Mouse (Mus musculus): ENCODE results near the gene Ppfibp1.

Gene Ppfibp1

GRCm38 (mm10) chr6:147042291-147043290 lies 154.3 kb downstream of the Ppfibp1 start, which contains the start of gene Mrps35:
Gene Mrps35, plus strand, starts transcription at chr6:147042764.
- DNase-seq (ENCODE audit: low spot score in 2 of 2), result peak; percentile 94 to 95

GRCm38 (mm10) chr6:147043633-147044032 lies 155.3 kb downstream of the Ppfibp1 start:
- DNase-seq (ENCODE audit: low spot score in 2 of 2), result no peak

DNA sequence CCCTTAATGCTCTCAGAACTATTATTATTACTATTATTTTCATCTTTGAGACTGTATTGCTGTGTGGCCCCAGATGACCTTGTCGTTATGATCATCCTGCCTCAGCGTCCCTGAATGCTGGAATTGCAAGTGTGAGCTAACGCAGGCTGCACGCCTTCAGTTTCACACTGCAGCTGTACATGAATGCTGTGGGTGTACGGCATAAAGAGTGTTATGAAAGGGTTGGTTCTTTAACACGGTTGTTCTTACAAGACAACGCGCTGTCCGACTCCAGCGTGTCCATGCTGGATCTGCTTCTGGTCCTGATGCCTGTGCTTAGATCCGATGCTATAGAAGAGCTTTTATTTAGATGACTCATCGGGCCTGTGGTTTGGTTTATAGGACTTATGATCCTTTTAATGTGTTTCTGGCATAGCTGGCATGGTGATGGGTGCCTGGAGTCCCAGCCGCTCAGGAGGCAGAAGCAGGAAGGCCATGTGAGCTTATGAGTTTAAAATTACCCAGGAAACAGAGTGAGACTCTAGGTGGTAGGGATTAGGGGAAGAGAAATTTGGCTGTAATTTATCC lies 161.0 kb downstream of the Ppfibp1 start:
- no peak for DNase-seq (ENCODE audit: low spot score in 2 of 2)

- DNase-seq (ENCODE audit: low spot score in 2 of 2), result no peak
Measured at GRCm38 (mm10) chr6:147051666-147052065, 163.4 kb downstream of the Ppfibp1 start.

GRCm38 (mm10) chr6:147052440-147052839 lies 164.2 kb downstream of the Ppfibp1 start:
- DNase-seq (ENCODE audit: low spot score in 2 of 2), result no peak

- DNase-seq (ENCODE audit: low spot score in 2 of 2), result no peak
Measured at GRCm38 (mm10) chr6:147053785-147054646, 165.7 kb downstream of the Ppfibp1 start.

DNA sequence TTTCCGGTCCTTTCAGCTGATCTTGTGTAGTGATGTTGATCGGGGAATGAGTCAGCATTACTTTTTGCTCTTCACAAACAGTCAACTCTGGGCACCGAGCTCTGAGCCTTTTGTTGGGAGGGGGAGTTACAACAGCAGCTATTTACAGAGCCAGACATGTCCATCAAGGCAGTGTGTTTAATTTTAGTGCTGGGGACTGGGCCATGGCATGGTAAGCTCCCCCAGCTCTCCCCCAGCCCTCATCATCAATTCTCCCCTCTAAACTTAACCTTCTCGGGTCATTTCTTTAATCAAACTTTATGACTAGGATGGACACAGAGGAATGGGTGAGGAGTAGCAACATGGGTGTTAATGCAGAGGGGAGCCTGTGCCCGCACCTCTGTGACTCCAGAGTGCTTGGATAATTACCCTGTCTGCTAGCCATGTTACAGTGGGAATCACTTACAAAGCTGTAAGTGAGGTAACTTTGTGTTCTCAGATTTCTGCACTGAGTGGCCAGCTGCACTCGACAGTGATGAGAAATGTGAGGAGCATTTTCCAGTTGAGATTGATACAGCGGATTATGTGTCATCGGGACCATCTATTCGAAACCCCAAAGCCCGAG lies 167.2 kb downstream of the Ppfibp1 start:
- no peak for DNase-seq (ENCODE audit: low spot score in 2 of 2)

GRCm38 (mm10) chr6:147059326-147059725 lies 171.0 kb downstream of the Ppfibp1 start:
- no peak for DNase-seq (ENCODE audit: low spot score in 2 of 2)

- peak in 1 of 2 experiments; percentile 17 for DNase-seq (ENCODE audit: low spot score in 2 of 2)
Measured at GRCm38 (mm10) chr6:147061630-147062029, 173.3 kb downstream of the Ppfibp1 start.

DNA sequence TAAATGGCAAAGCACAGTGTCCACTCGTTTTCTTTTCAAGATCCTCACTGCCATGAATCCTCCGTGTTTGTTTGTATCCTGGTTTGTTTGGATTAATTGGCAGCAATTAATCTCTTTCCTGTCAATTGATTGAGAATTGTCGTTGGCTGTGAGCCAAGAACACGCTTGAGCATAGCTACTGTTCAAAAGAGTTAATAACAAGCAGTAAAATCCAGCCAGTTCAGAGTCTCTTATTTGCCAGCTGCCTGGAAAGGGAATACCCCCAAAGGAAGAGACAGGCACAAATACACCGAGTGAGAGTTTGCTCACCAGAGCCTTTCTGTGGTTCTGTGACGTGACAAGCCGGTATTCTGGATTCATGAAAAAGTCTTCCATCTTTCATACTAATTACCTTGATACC lies 173.7 kb downstream of the Ppfibp1 start:
- DNase-seq (ENCODE audit: low spot score in 2 of 2), result peak in 1 of 2 experiments; percentile 23

GRCm38 (mm10) chr6:147062694-147063093 lies 174.4 kb downstream of the Ppfibp1 start:
- DNase-seq (ENCODE audit: low spot score in 2 of 2), result peak in 1 of 2 experiments; percentile 14

DNA sequence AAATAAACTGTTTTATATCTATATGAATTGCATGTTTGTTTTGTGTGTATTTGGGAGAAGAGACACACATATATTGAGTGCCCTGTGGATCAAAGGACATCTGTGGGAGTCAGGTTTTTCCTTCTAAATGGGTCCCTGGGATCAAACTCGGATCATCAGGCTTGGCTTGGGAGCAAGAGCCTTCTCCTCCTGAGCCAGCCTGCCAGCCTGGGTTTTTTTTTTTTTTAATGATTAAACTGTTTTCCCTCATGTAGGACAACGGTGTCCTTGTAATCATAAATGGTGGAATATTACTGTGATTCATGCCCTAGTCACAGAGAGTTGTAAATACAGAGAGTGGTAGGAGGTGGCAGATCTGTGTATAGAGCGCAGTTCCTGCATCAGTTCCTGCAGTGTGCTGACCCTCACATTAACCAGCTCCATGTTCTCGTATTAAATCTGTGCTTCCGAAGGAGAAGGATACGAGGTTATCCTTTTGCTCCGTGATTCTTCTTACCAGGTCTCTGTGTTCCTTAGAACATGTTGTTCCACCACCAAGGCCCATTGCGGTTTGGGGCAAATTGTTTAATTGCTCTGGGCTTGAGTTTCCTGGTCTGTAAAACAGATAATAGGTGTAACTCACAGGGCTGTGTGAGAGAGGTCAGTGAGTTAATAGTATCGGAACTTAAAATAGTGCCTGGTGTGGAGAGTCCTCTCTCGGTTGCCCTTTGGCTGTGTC lies 176.1 kb downstream of the Ppfibp1 start:
- DNase-seq (ENCODE audit: low spot score in 2 of 2), result no peak

DNA sequence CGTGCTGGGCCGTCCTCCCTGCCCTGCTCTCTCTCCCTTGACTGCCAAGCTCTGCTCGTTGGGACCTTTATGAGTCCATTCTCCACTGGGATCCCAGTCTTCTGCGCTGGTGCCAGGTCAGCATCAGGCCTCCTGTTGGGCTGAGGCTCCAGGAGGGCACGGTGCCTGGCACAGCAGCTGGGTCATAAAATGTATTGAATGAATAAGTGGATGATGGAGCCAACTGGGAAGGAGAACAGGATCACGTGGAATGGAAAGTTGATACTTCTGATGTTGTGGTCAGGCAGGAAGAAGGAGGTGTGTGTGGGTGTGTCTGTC lies 176.6 kb downstream of the Ppfibp1 start:
- no peak for DNase-seq (ENCODE audit: low spot score in 2 of 2)

DNA sequence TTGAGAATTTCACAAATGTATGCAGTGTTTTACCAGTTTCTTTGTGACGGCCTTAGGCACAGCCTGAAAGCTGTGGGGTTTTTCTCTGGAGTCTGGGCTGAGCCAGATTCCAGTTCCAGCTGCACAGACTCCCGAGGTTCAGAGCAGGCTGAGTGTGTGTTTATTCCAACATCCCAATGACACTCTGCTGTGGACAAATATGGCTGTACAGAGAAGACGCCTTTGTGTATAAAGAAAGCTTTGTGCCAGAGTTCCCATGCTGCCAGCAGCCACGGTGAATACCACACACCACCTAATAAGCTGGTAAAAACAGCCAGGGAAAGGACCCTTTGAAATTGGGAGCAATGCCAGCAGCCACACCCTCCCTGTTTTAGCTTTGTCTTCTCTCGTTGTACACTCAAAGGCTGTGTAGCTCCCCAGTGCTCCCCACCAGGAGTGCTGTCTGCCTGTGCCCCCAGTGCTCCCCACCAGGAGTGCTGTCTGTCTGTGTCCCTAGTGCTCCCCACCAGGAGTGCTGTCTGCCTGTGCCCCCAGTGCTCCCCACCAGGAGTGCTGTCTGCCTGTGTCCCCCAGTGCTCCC lies 187.6 kb downstream of the Ppfibp1 start:
- DNase-seq (ENCODE audit: low spot score in 2 of 2), result peak in 1 of 2 experiments; percentile 50

DNA sequence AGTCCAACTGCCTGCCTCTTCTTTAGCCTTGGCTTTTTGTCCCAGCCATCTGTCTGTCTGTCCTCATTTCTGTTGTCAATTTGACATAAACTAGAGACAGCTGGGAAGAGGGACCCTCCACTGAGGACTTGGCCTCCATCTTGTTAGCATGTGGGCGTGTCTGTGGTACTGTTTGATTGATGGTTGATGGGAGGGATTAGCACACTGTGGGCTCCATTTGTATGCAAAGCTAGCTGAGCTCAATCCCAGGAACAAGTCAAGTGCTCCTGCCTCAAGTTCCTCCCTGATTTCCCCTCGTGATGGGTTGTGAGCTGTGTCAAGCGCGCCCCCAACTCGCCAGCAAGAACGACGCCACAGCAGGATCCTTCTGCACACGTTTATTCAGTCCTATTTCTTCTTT lies 188.6 kb downstream of the Ppfibp1 start:
- DNase-seq (ENCODE audit: low spot score in 2 of 2), result no peak

DNA sequence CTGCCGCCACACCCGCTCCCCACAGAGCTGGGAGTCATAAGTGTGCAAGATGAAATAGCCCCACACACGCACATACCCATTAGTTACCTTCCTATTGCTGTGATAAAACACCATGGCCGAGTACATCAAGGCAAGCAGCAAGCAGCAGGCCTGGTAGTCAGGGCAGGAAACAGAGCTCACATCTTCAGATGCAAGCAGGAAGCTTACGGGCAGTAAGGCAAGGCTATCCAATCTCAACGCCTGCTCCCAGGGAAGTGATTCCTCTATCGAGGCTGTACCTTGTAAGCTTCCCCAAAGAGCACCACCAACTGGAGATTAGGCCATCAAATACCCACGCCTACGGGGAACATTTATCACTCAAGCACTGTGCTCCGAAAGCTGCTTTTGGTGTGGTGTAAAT lies 191.6 kb downstream of the Ppfibp1 start:
- no peak for DNase-seq (ENCODE audit: low spot score in 2 of 2)

Data from right cerebral cortex, postnatal 10 days (tissue).